Mouse (Mus musculus) macrophage (primary cell): ENCODE measurements around the gene Zfp580. TPM values are rescaled to one million over a fixed set of nuclear protein-coding genes. Genes with fewer than 3 reads are reported as not detected.
A peak's percentile ranks its signal among the peaks of the same experiment; 100 is the strongest.

Experiments
- H3K27ac ChIP-seq: fragments of 350-480 bp; formaldehyde crosslinking; 2 replicates; pipeline ENCODE4 v1.9.0; 2021
- H3K36me3 ChIP-seq: fragments of 350-480 bp; formaldehyde crosslinking; 2 replicates; pipeline ENCODE4 v1.9.0; 2021; ENCODE audit errors: inconsistent target
- H3K4me3 ChIP-seq: fragments of 350-480 bp; formaldehyde crosslinking; 2 replicates; pipeline ENCODE4 v1.9.0; 2021; ENCODE audit errors: inconsistent target
- H3K79me2 ChIP-seq: fragments of 350-480 bp; formaldehyde crosslinking; 2 replicates; pipeline ENCODE4 v1.9.0; 2021; ENCODE audit errors: inconsistent target
- WGBS: methylation state at CpG from one replicate; pipeline ENCODE4 v1.1.7; 2026; ENCODE audit warnings: inconsistent platforms; ENCODE audit not compliant: missing documents; 5-methylcytosine and 5-hydroxymethylcytosine counted together
- polyA plus RNA-seq: library from polyadenylated mRNA; stranded (reverse); fragments of 250-400 nt; gene quantifications from 3 replicates; pipeline ENCODE4 v1.2.4, GENCODE M21; 2018; ENCODE audit warnings: inconsistent platforms

Zfp580 gene
- polyA plus RNA-seq, 1 experiment from 2014 or later: 2.0 TPM

GRCm38 (mm10) chr7:5091008-5091728 is 39.8 kb downstream of the Zfp580 start:
- Histone ChIP-seq H3K79me2 (peaks cover 90% of the 10 kb centered on the region), H3K36me3 (peaks cover 72% of the 10 kb centered on the region), H3K27ac (no peak overlapping the region), H3K4me3 (no peak overlapping the region)
- WGBS: 94% methylated on average over 14 of the region's 15 CpGs

GRCm38 (mm10) chr7:5092381-5092780 is 41.0 kb downstream of the Zfp580 start:
- Histone ChIP-seq H3K79me2 (peaks cover 78% of the 10 kb centered on the region), H3K27ac (no peak overlapping the region), H3K4me3 (no peak overlapping the region), H3K36me3 (peaks cover 79% of the 10 kb centered on the region)
- WGBS: 91% methylated on average over 6 of the region's 6 CpGs

GRCm38 (mm10) chr7:5092831-5093510 is 41.6 kb downstream of the Zfp580 start:
- H3K79me2 ChIP-seq: peaks cover 72% of the 10 kb centered on the region
- H3K27ac ChIP-seq: no peak overlapping the region
- H3K36me3 ChIP-seq: peaks cover 85% of the 10 kb centered on the region
- 91% methylated on average over 21 of the region's 21 CpGs for WGBS
- no peak overlapping the region for H3K4me3 ChIP-seq

- H3K36me3 ChIP-seq: peaks cover 50% of the 10 kb centered on the region
- H3K4me3 ChIP-seq: no peak overlapping the region
- H3K79me2 ChIP-seq: peaks cover 15% of the 10 kb centered on the region; the same call in 1 of the 2 replicates
- WGBS: 92% methylated on average over 5 of the region's 5 CpGs
- H3K27ac ChIP-seq: no peak overlapping the region
Observed at GRCm38 (mm10) chr7:5098769-5099168, 47.4 kb downstream of the Zfp580 start.

- peaks cover 39% of the 10 kb centered on the region for H3K36me3 ChIP-seq
- WGBS: 85% methylated on average over 3 of the region's 3 CpGs
- peak overlapping the region; percentile 9; the same call in 1 of the 2 replicates for H3K27ac ChIP-seq
- H3K79me2 ChIP-seq: peaks cover 4% of the 10 kb centered on the region; the same call in 1 of the 2 replicates
- no peak overlapping the region for H3K4me3 ChIP-seq
Observed at GRCm38 (mm10) chr7:5099796-5100195, 48.5 kb downstream of the Zfp580 start.

GRCm38 (mm10) chr7:5101066-5101663 is 49.8 kb downstream of the Zfp580 start:
- 4% methylated on average over 10 of the region's 10 CpGs for WGBS
- no peaks in the 10 kb centered on the region for H3K79me2 ChIP-seq
- no peak overlapping the region for H3K4me3 ChIP-seq
- peaks cover 26% of the 10 kb centered on the region for H3K36me3 ChIP-seq
- H3K27ac ChIP-seq: peak overlapping the region; percentile 85

GRCm38 (mm10) chr7:5102564-5102963 is 51.2 kb downstream of the Zfp580 start:
- Histone ChIP-seq H3K4me3 (no peak overlapping the region), H3K36me3 (peaks cover 15% of the 10 kb centered on the region), H3K79me2 (no peaks in the 10 kb centered on the region), H3K27ac (peak overlapping the region; percentile 85)
- WGBS: 86% methylated on average over 2 of the region's 2 CpGs

Other genes with a start within 250 kb of the Zfp580 start
- 69.0 to 174 TPM (median 124 TPM) in 3 replicates for gene Ube2s, start 238.9 kb upstream of the Zfp580 start, polyA plus RNA-seq
- gene Shisa7, start 206.8 kb upstream of the Zfp580 start, polyA plus RNA-seq: not detected in 3 replicates
- 6.2 to 11.2 TPM (median 10.2 TPM) in 3 replicates for gene Isoc2b, start 181.3 kb upstream of the Zfp580 start, polyA plus RNA-seq
- 9.6 to 13.3 TPM (median 13.0 TPM) in 3 replicates for gene Isoc2a, start 174.4 kb upstream of the Zfp580 start, polyA plus RNA-seq
- not detected in 3 replicates for gene Gm36210, start 145.0 kb upstream of the Zfp580 start, polyA plus RNA-seq
- 3.1 to 5.6 TPM (median 4.4 TPM) in 3 replicates for gene Zfp628, start 136.3 kb upstream of the Zfp580 start, polyA plus RNA-seq
- gene Nat14, start 129.5 kb upstream of the Zfp580 start, polyA plus RNA-seq: 0.15 to 1.1 TPM (median 0.17 TPM) in 3 replicates
- gene Ssc5d, start 125.8 kb upstream of the Zfp580 start, polyA plus RNA-seq: 0.13 to 0.33 TPM (median 0.28 TPM) in 3 replicates
- 0.36 to 1.8 TPM (median 1.1 TPM) in 3 replicates for gene Sbk2, start 87.1 kb upstream of the Zfp580 start, polyA plus RNA-seq
- gene Sbk3, start 80.4 kb upstream of the Zfp580 start, polyA plus RNA-seq: not detected in 3 replicates
- 4.3 to 9.9 TPM (median 7.3 TPM) in 3 replicates for gene Zfp579, start 55.4 kb upstream of the Zfp580 start, polyA plus RNA-seq
- gene Zfp524, start 37.1 kb upstream of the Zfp580 start, polyA plus RNA-seq: 13.7 to 24.6 TPM (median 14.3 TPM) in 3 replicates
- 16.5 to 21.5 TPM (median 18.2 TPM) in 3 replicates for gene Fiz1, start 36.8 kb upstream of the Zfp580 start, polyA plus RNA-seq
- gene Gm44973, start 36.0 kb upstream of the Zfp580 start, polyA plus RNA-seq: not detected in 3 replicates
- 11.9 to 13.8 TPM (median 12.4 TPM) in 3 replicates for gene Zfp865, start 31.2 kb upstream of the Zfp580 start, polyA plus RNA-seq
- 0.28 to 1.1 TPM (median 0.37 TPM) in 3 replicates for gene Ccdc106, start 31.0 kb upstream of the Zfp580 start, polyA plus RNA-seq
- 0.25 to 0.76 TPM in 2 of 3 replicates, not detected in the other for gene 4632433K11Rik, start 17.4 kb upstream of the Zfp580 start, polyA plus RNA-seq
- 1.8 to 2.2 TPM (median 1.8 TPM) in 3 replicates for gene Zfp784, start 13.1 kb upstream of the Zfp580 start, polyA plus RNA-seq
- 93.4 to 180 TPM (median 101 TPM) in 3 replicates for gene U2af2, start 10.6 kb downstream of the Zfp580 start, polyA plus RNA-seq
- 84.6 to 130 TPM (median 119 TPM) in 3 replicates for gene Epn1, start 28.7 kb downstream of the Zfp580 start, polyA plus RNA-seq
- not detected in 3 replicates for gene Rfpl4, start 65.4 kb downstream of the Zfp580 start, polyA plus RNA-seq
- 0.32 to 1.4 TPM (median 0.40 TPM) in 3 replicates for gene Rasl2-9, start 74.4 kb downstream of the Zfp580 start, polyA plus RNA-seq
- not detected in 3 replicates for gene Vmn1r55, start 98.1 kb downstream of the Zfp580 start, polyA plus RNA-seq
- gene Vmn1r56, start 145.2 kb downstream of the Zfp580 start, polyA plus RNA-seq: not detected in 3 replicates
- gene Vmn1r57, start 167.0 kb downstream of the Zfp580 start, polyA plus RNA-seq: not detected in 3 replicates